Mouse (Mus musculus) heart, postnatal 0 days (tissue): Measurements from ENCODE around the gene Btd. TPM values are rescaled to one million over a fixed set of nuclear protein-coding genes. Genes with fewer than 3 reads are reported as not detected.
A peak's percentile ranks its signal among the peaks of the same experiment; 100 is the strongest.

Source experiments
- ATAC-seq: fragments of 200-750 bp; cut with Nextera tagmentation; 2 replicates; pipeline ENCODE4 v1.8.0; 2017; ENCODE audit warnings: low read depth, moderate number of reproducible peaks, moderate library complexity; ENCODE audit not compliant: insufficient read depth
- DNase-seq: peaks from one replicate; pipeline ENCODE4 v3.0.0-alpha.2; 2016; ENCODE audit warnings: low spot score
- H3K27ac ChIP-seq: fragments of 300-500 bp; sonication (generic); 2 replicates; pipeline ENCODE4 v1.5.1; 2014; ENCODE audit warnings: low read depth, mild to moderate bottlenecking
- H3K27me3 ChIP-seq: fragments of 300-500 bp; sonication (generic); 2 replicates; pipeline ENCODE4 v1.6.1; 2014; ENCODE audit warnings: low read length, mixed read lengths; ENCODE audit not compliant: control insufficient read depth, insufficient read depth
- H3K36me3 ChIP-seq: fragments of 300-500 bp; sonication (generic); replicated peaks from 2 replicates; pipeline ENCODE4 v1.6.1; 2014; ENCODE audit warnings: low read length, mixed read lengths; ENCODE audit not compliant: control insufficient read depth, insufficient read depth
- H3K4me1 ChIP-seq: fragments of 300-500 bp; sonication (generic); 2 replicates; pipeline ENCODE4 v1.6.1; 2014; ENCODE audit warnings: antibody characterized with exemption; ENCODE audit not compliant: control insufficient read depth, insufficient read depth
- H3K4me2 ChIP-seq: fragments of 300-500 bp; sonication (generic); 2 replicates; pipeline ENCODE4 v1.6.1; 2014; ENCODE audit warnings: low read depth, mild to moderate bottlenecking, low read length, moderate library complexity
- H3K4me3 ChIP-seq: fragments of 300-500 bp; sonication (generic); 2 replicates; pipeline ENCODE4 v1.5.1; 2014; ENCODE audit warnings: low read depth, low read length
- H3K9ac ChIP-seq: fragments of 300-500 bp; sonication (generic); replicated peaks from 2 replicates; pipeline ENCODE4 v1.6.1; 2014; ENCODE audit warnings: low read depth, low read length, mixed read lengths
- H3K9me3 ChIP-seq: fragments of 300-500 bp; sonication (generic); replicated peaks from 2 replicates; pipeline ENCODE4 v1.6.1; 2016; ENCODE audit warnings: low read length; ENCODE audit not compliant: control insufficient read depth
- CTCF ChIP-seq: IDR thresholded peaks from 2 replicates; pipeline ENCODE4 v1.5.1; 2016; ENCODE audit warnings: antibody characterized with exemption, control low read depth, low read depth
- EP300 ChIP-seq: IDR thresholded peaks from 2 replicates; pipeline ENCODE4 v1.6.1; 2016; ENCODE audit warnings: antibody characterized with exemption, low read depth
- WGBS: fragments of 180-500 bp; shearing (Covaris S2); extraction: QIAGEN DNeasy Blood & Tissue Kit; methylation state at CpG from one replicate; pipeline ENCODE4 v1.1.7; 2014; 5-methylcytosine and 5-hydroxymethylcytosine counted together
- polyA plus RNA-seq: library from polyadenylated mRNA; unstranded; fragments of >200 nt; fragmentation: Nextera tagmentation; extraction: Ambion mirVana; gene quantifications from 2 replicates; pipeline ENCODE4 v1.2.1, GENCODE M21; 2015
- total RNA-seq: library from RNA; depleted of rRNA; stranded (reverse); fragments of >200 nt; gene quantifications from 2 replicates; pipeline ENCODE4 v1.2.3, GENCODE M21; 2014; ENCODE audit warnings: low replicate concordance

Btd gene
- total and polyA plus RNA-seq, 2 experiments from 2014 or later: 15.0 to 29.0 TPM

DNA sequence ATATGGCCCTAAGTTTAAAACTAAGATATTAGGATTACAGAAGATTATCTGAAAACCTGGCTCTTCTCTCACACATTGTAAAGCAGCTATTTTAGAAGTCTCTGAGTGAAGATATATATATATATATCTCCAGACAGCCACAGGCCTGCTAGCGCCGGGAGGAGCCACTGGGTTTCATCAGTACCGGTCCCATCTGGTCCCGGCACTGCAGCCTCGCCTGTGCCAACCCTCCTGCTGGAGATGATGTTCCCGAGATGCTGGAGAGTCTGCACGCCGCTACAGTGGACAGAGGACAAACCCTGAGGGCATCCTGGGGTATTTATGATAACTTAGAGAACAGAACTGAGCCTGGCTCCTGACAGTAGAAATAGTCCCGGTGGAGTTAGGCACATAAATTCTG is 23.6 kb upstream of the Btd start:
- ATAC-seq: no peak
- 80% methylated on average over 9 of the region's 9 CpGs for WGBS

DNA sequence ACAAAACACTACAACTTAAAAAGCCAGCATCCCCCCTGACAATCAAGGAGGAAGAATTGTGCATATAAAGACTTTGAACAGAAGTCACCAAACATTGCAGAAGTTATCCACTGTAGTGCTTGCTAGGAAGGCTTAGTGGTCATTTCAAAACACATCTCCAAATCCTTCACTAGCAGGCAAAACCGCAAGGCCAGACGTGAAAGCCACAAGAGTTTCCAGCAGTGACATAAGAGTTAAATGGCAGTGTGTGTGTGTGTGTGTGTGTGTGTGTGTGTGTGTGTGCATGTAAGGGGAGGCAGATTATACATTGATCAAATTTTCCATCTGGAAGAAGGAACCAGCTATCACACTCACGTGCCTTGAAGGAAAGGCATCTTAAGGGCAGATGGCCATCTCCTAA is 22.8 kb upstream of the Btd start:
- no peak overlapping the region for H3K4me3 ChIP-seq
- no peak overlapping the region for H3K4me2 ChIP-seq
- H3K27me3 ChIP-seq: no peaks in the 10 kb centered on the region
- H3K9ac ChIP-seq: no peak overlapping the region
- H3K9me3 ChIP-seq: no peaks in the 10 kb centered on the region
- peaks cover 12% of the 10 kb centered on the region; the same call in 1 of the 2 replicates for H3K36me3 ChIP-seq
- no peaks in the 10 kb centered on the region; the same call in 1 of the 2 replicates for H3K4me1 ChIP-seq
- H3K27ac ChIP-seq: no peak overlapping the region
- WGBS: 72% methylated on average over 3 of the region's 3 CpGs
- ATAC-seq (no peak), DNase-seq (no peak)
- no peak for TF ChIP-seq EP300
- no peak for TF ChIP-seq CTCF

More for the DNA sequence above, 23.6 kb upstream of the Btd start:
- Histone ChIP-seq H3K27ac (no peak overlapping the region), H3K27me3 (no peaks in the 10 kb centered on the region), H3K9ac (no peak overlapping the region), H3K4me1 (no peaks in the 10 kb centered on the region; the same call in 1 of the 2 replicates), H3K4me3 (no peak overlapping the region), H3K36me3 (peaks cover 12% of the 10 kb centered on the region; the same call in 1 of the 2 replicates), H3K9me3 (no peaks in the 10 kb centered on the region), H3K4me2 (no peak overlapping the region)
- no peak for DNase-seq
- TF ChIP-seq CTCF (no peak), EP300 (no peak)

DNA sequence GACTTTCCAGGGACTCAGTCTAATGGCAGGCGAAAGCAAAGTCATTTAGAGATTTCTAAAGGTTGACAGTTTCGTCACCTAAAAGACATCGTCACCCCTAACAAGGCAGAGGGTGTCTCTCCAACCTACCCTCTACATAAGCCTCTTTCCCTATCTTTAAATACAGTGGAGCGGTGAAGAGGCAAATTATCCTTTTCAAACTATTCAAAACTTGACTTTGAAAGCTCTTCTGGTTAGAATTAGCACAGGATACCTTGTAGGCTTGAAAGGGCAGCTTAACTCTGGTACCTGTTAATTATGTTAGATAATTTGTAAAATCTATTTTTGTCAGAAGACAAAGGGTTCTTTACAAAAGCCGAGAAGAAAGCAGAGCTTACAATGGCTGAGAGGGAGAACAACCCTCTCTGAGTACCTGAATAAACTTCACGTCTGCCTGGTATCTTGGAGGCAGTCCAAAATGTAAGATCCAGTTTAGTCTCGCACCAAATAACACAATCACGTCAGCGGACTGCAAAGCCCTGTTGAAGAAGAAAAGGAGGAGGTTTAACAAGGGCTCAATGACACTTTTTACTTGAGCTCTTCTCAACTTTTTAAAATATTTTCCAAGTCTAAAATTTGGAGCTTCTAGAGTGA is 20.1 kb upstream of the Btd start:
- DNase-seq (no peak), ATAC-seq (no peak)
- Histone ChIP-seq H3K4me3 (no peak overlapping the region), H3K36me3 (peaks cover 11% of the 10 kb centered on the region; the same call in 1 of the 2 replicates), H3K27me3 (no peaks in the 10 kb centered on the region), H3K27ac (no peak overlapping the region), H3K9me3 (no peaks in the 10 kb centered on the region), H3K9ac (0 out of 2 replicates have a peak overlapping the region, but pooled peaks have one; percentile 16), H3K4me1 (no peaks in the 10 kb centered on the region; the same call in 1 of the 2 replicates), H3K4me2 (no peak overlapping the region)
- 52% methylated on average over 9 of the region's 9 CpGs for WGBS
- no peak for TF ChIP-seq CTCF
- TF ChIP-seq EP300: no peak

DNA sequence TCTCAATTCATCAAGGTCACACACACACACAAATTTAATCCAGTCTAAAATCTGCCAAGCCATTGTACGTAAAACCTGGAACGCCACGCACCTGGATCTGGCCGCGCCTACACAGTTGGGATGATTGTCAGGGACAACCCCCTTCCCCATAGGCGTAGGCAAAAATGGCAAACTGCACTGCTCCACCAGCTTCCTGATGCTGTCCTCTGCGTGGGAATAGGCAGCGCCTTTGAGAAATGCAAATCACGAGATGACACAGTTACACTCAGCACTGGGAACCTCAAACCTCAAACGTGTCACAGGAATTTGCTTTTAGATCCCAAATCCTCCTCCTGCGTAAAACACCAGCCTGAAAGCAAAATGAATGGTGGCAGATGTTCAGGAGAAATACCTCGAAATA is 18.1 kb upstream of the Btd start:
- Histone ChIP-seq H3K4me3 (no peak overlapping the region), H3K9ac (no peak overlapping the region), H3K27me3 (no peaks in the 10 kb centered on the region), H3K4me2 (no peak overlapping the region), H3K27ac (no peak overlapping the region), H3K9me3 (no peaks in the 10 kb centered on the region), H3K36me3 (peaks cover 8% of the 10 kb centered on the region; the same call in 1 of the 2 replicates), H3K4me1 (no peaks in the 10 kb centered on the region; the same call in 1 of the 2 replicates)
- no peak for TF ChIP-seq EP300
- TF ChIP-seq CTCF: no peak
- no peak for ATAC-seq
- WGBS: 86% methylated on average over 12 of the region's 12 CpGs
- no peak for DNase-seq

DNA sequence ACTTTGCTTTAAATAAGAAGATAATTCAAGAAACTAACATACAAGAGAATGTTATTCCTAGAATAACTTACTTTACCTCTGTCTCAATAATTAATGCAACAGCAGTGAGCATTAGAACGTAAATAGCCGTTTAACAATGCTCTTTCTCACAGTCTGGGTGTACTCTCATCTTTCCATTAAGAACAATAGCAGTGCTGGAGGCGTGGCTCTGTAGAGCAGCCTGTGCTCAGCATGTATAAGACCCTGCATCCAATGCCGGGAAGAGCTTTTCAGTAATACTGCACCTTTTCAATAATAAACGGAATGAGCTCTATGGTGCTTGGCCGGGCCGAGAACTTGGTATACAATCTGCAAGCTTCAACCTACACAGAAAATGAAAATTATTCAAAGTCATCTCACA is 10.2 kb upstream of the Btd start:
- no peak overlapping the region for H3K9ac ChIP-seq
- 73% methylated on average over 7 of the region's 7 CpGs for WGBS
- H3K27me3 ChIP-seq: no peaks in the 10 kb centered on the region
- no peak overlapping the region for H3K4me3 ChIP-seq
- H3K9me3 ChIP-seq: no peaks in the 10 kb centered on the region
- TF ChIP-seq CTCF (no peak), EP300 (no peak)
- no peaks in the 10 kb centered on the region for H3K36me3 ChIP-seq
- H3K4me2 ChIP-seq: no peak overlapping the region
- no peak for DNase-seq
- H3K27ac ChIP-seq: no peak overlapping the region
- ATAC-seq: no peak
- no peaks in the 10 kb centered on the region for H3K4me1 ChIP-seq
